Mouse (Mus musculus) layer of hippocampus, adult 2 months (tissue): Measurements from ENCODE around the gene Ulk3. TPM values are rescaled to one million over a fixed set of nuclear protein-coding genes. Genes with fewer than 3 reads are reported as not detected.

ENCODE experiments used
- DNase-seq, 2 experiments: peaks; one replicate each; pipeline ENCODE4 v3.0.0; 2022; ENCODE audit warnings: low spot score in 2 of 2
- H3K27ac ChIP-seq: fragments of 200-600 bp; 2 replicates; pipeline ENCODE4 v1.8.1; 2022
- H3K4me3 ChIP-seq: fragments of 200-600 bp; 2 replicates; pipeline ENCODE4 v1.8.1; 2022; ENCODE audit warnings: mild to moderate bottlenecking
- CTCF ChIP-seq: fragments of 200-600 bp; conservative IDR thresholded peaks from 2 replicates; pipeline ENCODE4 v1.8.1; 2022; ENCODE audit warnings: antibody characterized with exemption, mild to moderate bottlenecking, moderate library complexity
- total RNA-seq, 2 experiments: library from RNA; stranded (reverse); gene quantifications; 2 replicates each; pipeline ENCODE4 v1.2.3; 2021

The Ulk3 gene
- total RNA-seq, 2 experiments from 2014 or later: 32.7 to 35.4 TPM

GRCm38 (mm10) chr9:57629118-57629874 is 40.0 kb downstream of the Ulk3 start:
- peak; percentile 98 for TF ChIP-seq CTCF
- DNase-seq: peak; percentile 76 to 89
- H3K4me3 ChIP-seq: no peak overlapping the region
- no peak overlapping the region for H3K27ac ChIP-seq

GRCm38 (mm10) chr9:57633481-57634024 is 44.3 kb downstream of the Ulk3 start:
- peak overlapping the region; percentile 28; the same call in 1 of the 2 replicates for H3K27ac ChIP-seq
- H3K4me3 ChIP-seq: no peak overlapping the region
- peak; percentile 57 for TF ChIP-seq CTCF
- DNase-seq: peak; percentile 55 to 60

- no peak for TF ChIP-seq CTCF
- Histone ChIP-seq H3K27ac (peak overlapping the region; percentile 75), H3K4me3 (no peak overlapping the region)
- DNase-seq: no peak
These were observed 48.0 kb downstream of the Ulk3 start for GRCm38 (mm10) chr9:57637272-57637671.

GRCm38 (mm10) chr9:57637741-57638322 is 48.6 kb downstream of the Ulk3 start:
- peak overlapping the region; percentile 75 for H3K27ac ChIP-seq
- no peak overlapping the region for H3K4me3 ChIP-seq
- no peak for DNase-seq
- no peak for TF ChIP-seq CTCF

DNA sequence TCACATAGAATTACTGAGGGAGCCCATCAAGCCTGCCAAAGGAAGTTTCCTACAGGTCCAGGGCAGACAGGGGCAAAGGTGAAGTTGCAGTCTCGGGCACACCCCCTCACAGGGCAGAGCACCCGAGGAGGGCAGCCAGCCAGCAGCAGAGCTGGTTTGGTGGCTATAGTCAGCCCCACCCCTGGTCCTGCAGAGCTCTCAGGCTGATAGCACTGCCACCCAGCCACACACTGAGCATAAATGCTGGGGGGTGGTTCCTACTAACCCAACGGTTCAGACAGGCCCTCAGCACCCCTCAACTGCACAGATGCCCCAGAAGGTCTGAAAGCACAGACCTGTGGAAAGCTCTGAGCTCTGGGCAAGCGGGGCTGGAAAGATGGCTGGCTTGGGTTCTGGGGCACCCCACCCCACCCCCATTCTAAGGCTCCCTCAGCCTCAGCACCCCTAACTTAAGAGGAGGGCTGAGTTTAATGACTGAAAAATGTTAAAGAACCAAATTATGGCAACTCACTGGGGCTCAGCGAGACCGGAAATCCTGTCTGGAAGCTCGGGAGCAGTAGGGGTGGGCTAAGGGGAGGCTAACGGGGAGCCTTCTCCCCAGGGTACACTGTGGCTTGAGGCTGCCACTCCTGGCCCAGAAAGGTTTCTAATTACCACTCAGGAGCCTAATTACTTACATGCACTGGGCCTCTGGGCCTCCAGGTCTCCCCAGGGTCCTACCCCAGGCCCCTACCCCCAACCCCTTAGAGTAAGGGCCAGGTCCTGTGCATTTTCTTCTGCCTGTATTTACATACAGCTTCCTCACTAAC is 49.6 kb downstream of the Ulk3 start:
- no peak for TF ChIP-seq CTCF
- no peak overlapping the region for H3K4me3 ChIP-seq
- DNase-seq: no peak
- peak overlapping the region; percentile 75 for H3K27ac ChIP-seq

- Histone ChIP-seq H3K4me3 (no peak overlapping the region), H3K27ac (peak overlapping the region; percentile 49; the same call in 1 of the 2 replicates)
- no peak for DNase-seq
- TF ChIP-seq CTCF: no peak
These were observed 50.5 kb downstream of the Ulk3 start for GRCm38 (mm10) chr9:57639661-57640328.

- DNase-seq: no peak
- TF ChIP-seq CTCF: no peak
- Histone ChIP-seq H3K27ac (peak overlapping the region; percentile 49; the same call in 1 of the 2 replicates), H3K4me3 (no peak overlapping the region; the same call in 1 of the 2 replicates)
These were observed 51.1 kb downstream of the Ulk3 start for GRCm38 (mm10) chr9:57640384-57640783.

- no peak for DNase-seq
- no peak overlapping the region for H3K4me3 ChIP-seq
- H3K27ac ChIP-seq: peak overlapping the region; percentile 49
- TF ChIP-seq CTCF: no peak
These were observed 51.8 kb downstream of the Ulk3 start for GRCm38 (mm10) chr9:57641022-57641421.

DNA sequence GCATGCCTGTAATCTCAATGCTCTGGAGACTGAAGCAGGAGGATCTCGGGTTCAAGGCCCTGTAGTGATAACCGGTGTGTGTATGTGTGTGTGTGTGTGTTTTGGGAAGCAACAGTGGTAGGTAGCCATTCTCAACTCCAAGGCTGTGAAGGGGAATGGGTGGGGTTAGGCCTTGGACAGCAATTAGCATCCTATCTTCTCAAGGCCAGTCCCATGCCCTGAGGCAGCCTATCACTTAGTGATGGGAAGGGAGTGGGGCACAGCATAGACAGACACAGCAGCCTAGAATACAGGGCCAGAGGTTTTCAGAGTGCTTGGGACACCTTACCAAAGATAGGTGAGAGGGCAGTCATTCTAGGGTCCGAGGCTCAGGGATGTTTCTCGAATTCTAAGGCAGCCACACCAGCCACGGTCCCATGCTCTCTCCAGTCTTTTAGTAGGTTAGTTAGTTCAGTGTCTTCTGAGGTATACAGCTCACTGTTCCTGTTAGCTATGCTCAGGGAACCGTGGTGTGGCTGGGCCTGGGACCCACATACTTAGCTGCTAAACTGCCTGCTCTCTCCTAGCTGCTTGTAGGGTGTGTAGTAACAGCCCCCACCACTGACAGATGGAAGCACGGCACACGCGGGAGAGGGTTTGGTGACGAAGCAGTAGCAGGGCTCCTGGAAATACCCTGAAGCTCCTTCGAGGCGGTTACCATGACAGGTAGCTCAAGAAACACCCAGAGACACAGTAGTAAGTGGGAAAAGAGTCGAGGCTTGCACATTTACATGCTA is 52.7 kb downstream of the Ulk3 start:
- Histone ChIP-seq H3K4me3 (no peak overlapping the region), H3K27ac (0 out of 2 replicates have a peak overlapping the region, but pooled peaks have one; percentile 49)
- no peak for TF ChIP-seq CTCF
- no peak for DNase-seq

GRCm38 (mm10) chr9:57643169-57643855 is 54.1 kb downstream of the Ulk3 start:
- TF ChIP-seq CTCF: no peak
- DNase-seq: no peak
- Histone ChIP-seq H3K27ac (peak overlapping the region; percentile 32; the same call in 1 of the 2 replicates), H3K4me3 (peak overlapping the region; percentile 80; the same call in 1 of the 2 replicates)

DNA sequence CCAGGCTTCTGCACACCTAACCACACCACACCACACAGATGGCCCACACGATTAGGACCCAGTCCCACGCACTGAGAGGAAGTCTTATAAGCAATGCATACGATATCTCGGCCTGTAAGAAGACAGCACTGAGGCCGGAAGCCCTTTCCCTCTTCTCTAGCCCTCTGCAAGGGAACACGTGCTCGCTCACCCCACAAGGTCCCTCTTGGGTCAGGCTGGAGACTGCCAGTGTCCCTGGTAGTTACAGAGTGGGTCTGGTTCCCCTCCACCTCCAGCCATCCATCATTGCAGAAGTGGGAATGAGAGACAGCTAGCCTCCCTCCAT is 54.6 kb downstream of the Ulk3 start:
- DNase-seq: no peak
- TF ChIP-seq CTCF: no peak
- Histone ChIP-seq H3K4me3 (peak overlapping the region; percentile 80), H3K27ac (no peak overlapping the region)
